Mouse (Mus musculus) kidney, adult 2 months (tissue): ENCODE results near the gene Itga6. TPM values are rescaled to one million over a fixed set of nuclear protein-coding genes. Genes with fewer than 3 reads are reported as not detected.
"Not testable (repeated sequence)": the region's sequence is repeated elsewhere in the genome, so short reads cannot be mapped to it uniquely, and the experiment has no call there.

Source experiments
- DNase-seq: peaks from one replicate; pipeline ENCODE4 v3.0.0; 2021
- H3K27ac ChIP-seq: fragments of 200-500 bp; 2 replicates; pipeline ENCODE4 v1.5.1; 2012; ENCODE audit warnings: low read depth, low read length, control low read depth, inconsistent platforms; ENCODE audit not compliant: insufficient read depth
- H3K27me3 ChIP-seq: fragments of 200-500 bp; replicated peaks from 2 replicates; pipeline ENCODE4 v1.6.1; 2012; ENCODE audit warnings: mild to moderate bottlenecking, moderate library complexity, low read length, inconsistent platforms; ENCODE audit not compliant: control insufficient read depth, insufficient read depth
- H3K36me3 ChIP-seq: fragments of 200-500 bp; 2 replicates; pipeline ENCODE4 v1.6.1; 2012; ENCODE audit warnings: mild to moderate bottlenecking, moderate library complexity, low read length, inconsistent platforms; ENCODE audit not compliant: control insufficient read depth, insufficient read depth
- H3K4me1 ChIP-seq: fragments of 200-500 bp; 2 replicates; pipeline ENCODE4 v1.6.1; 2011; ENCODE audit warnings: low read length; ENCODE audit not compliant: control insufficient read depth, insufficient read depth
- H3K4me3 ChIP-seq: fragments of 200-500 bp; 2 replicates; pipeline ENCODE4 v1.5.1; 2011; ENCODE audit warnings: mild to moderate bottlenecking, low read depth, low read length, control low read depth; ENCODE audit not compliant: insufficient read depth
- CTCF ChIP-seq: fragments of 200-500 bp; conservative IDR thresholded peaks from 2 replicates; pipeline ENCODE4 v1.5.1; 2011; ENCODE audit warnings: low read depth, mild to moderate bottlenecking, control low read depth, low read length, moderate library complexity, mixed read lengths; ENCODE audit not compliant: insufficient read depth, insufficient read length
- POLR2A ChIP-seq: fragments of 200-500 bp; IDR thresholded peaks from one replicate; pipeline ENCODE4 v1.6.1; 2011; ENCODE audit warnings: low read depth, low read length, control low read depth
- WGBS: fragments of 180-500 bp; shearing (Covaris S2); methylation state at CpG from one replicate; pipeline ENCODE4 v1.1.7; 2018; 5-methylcytosine and 5-hydroxymethylcytosine counted together
- polyA plus RNA-seq: library from polyadenylated mRNA; depleted of rRNA; stranded (reverse); fragments of >200 nt; gene quantifications from 2 replicates; pipeline ENCODE4 v1.2.3, GENCODE M21; 2012

Gene Itga6
- polyA plus RNA-seq, 1 experiment, result 58.7 TPM

- 44% methylated on average over 5 of the region's 5 CpGs for WGBS
- H3K27me3 ChIP-seq, result no peaks in the 10 kb centered on the region
- H3K4me3 ChIP-seq, result no peak overlapping the region
- no peak overlapping the region for H3K27ac ChIP-seq
- DNase-seq, result no peak
- H3K4me1 ChIP-seq, result no peaks in the 10 kb centered on the region
- H3K36me3 ChIP-seq, result no peaks in the 10 kb centered on the region
- TF ChIP-seq POLR2A, result no peak
- no peak for TF ChIP-seq CTCF
Measured at GRCm38 (mm10) chr2:71708886-71709285, 36.5 kb upstream of the Itga6 start.

GRCm38 (mm10) chr2:71711640-71712039 is 33.8 kb upstream of the Itga6 start:
- H3K36me3 ChIP-seq, result no peaks in the 10 kb centered on the region

GRCm38 (mm10) chr2:71714416-71714815 is 31.0 kb upstream of the Itga6 start:
- WGBS, result 98% methylated on average over 5 of the region's 5 CpGs
- TF ChIP-seq CTCF, result no peak
- TF ChIP-seq POLR2A, result no peak

More at GRCm38 (mm10) chr2:71711640-71712039, 33.8 kb upstream of the Itga6 start:
- H3K27me3 ChIP-seq, result no peaks in the 10 kb centered on the region
- 66% methylated on average over 2 of the region's 2 CpGs for WGBS
- H3K4me3 ChIP-seq, result no peak overlapping the region
- TF ChIP-seq CTCF, result no peak
- TF ChIP-seq POLR2A, result no peak
- no peaks in the 10 kb centered on the region for H3K4me1 ChIP-seq
- DNase-seq, result no peak
- no peak overlapping the region for H3K27ac ChIP-seq

GRCm38 (mm10) chr2:71719005-71719386 is 26.4 kb upstream of the Itga6 start:
- Histone ChIP-seq H3K27me3 (no peaks in the 10 kb centered on the region), H3K4me3 (no peak overlapping the region), H3K4me1 (no peaks in the 10 kb centered on the region), H3K27ac (no peak overlapping the region), H3K36me3 (no peaks in the 10 kb centered on the region)
- TF ChIP-seq POLR2A, result no peak
- TF ChIP-seq CTCF, result no peak
- 66% methylated on average over 9 of the region's 9 CpGs for WGBS
- DNase-seq, result no peak

More at GRCm38 (mm10) chr2:71714416-71714815, 31.0 kb upstream of the Itga6 start:
- H3K27me3 ChIP-seq, result no peaks in the 10 kb centered on the region
- no peaks in the 10 kb centered on the region for H3K36me3 ChIP-seq
- DNase-seq, result no peak
- no peak overlapping the region for H3K27ac ChIP-seq
- H3K4me3 ChIP-seq, result no peak overlapping the region
- no peaks in the 10 kb centered on the region for H3K4me1 ChIP-seq

- 67% methylated on average over 5 of the region's 5 CpGs for WGBS
- Histone ChIP-seq H3K27ac (no peak overlapping the region), H3K27me3 (no peaks in the 10 kb centered on the region), H3K4me1 (no peaks in the 10 kb centered on the region), H3K36me3 (no peaks in the 10 kb centered on the region), H3K4me3 (no peak overlapping the region)
- no peak for TF ChIP-seq CTCF
- no peak for TF ChIP-seq POLR2A
- peak; percentile 38 for DNase-seq
Measured at GRCm38 (mm10) chr2:71719387-71720034, 25.9 kb upstream of the Itga6 start.

GRCm38 (mm10) chr2:71720556-71720955 is 24.9 kb upstream of the Itga6 start:
- H3K27ac ChIP-seq, DNase-seq, H3K4me1 ChIP-seq, H3K36me3 ChIP-seq, H3K4me3 ChIP-seq, H3K27me3 ChIP-seq: not testable (repeated sequence)
- 73% methylated on average over 2 of the region's 2 CpGs for WGBS

- no peaks in the 10 kb centered on the region for H3K4me1 ChIP-seq
- DNase-seq, result no peak
- no peaks in the 10 kb centered on the region for H3K36me3 ChIP-seq
- no peaks in the 10 kb centered on the region for H3K27me3 ChIP-seq
- H3K27ac ChIP-seq, result no peak overlapping the region
- WGBS, result 65% methylated on average over 5 of the region's 5 CpGs
- H3K4me3 ChIP-seq, result no peak overlapping the region
- no peak for TF ChIP-seq POLR2A
Measured at GRCm38 (mm10) chr2:71722913-71723312, 22.5 kb upstream of the Itga6 start.
